Mouse (Mus musculus): ENCODE results near the gene Fads6. TPM values are rescaled to one million over a fixed set of nuclear protein-coding genes. Genes with fewer than 3 reads are reported as not detected.

Gene Fads6
- polyA plus RNA-seq, 1 experiment from 2014 or later, result 0.43 TPM

GRCm38 (mm10) chr11:115246386-115246785 is 51.1 kb downstream of the Fads6 start:
- WGBS, result 72% methylated on average over 8 of the region's 8 CpGs
- Histone ChIP-seq H3K27me3 (peaks cover 52% of the 10 kb centered on the region), H3K4me3 (replicated peaks) (no peak overlapping the region), H3K9ac (replicated peaks) (no peak overlapping the region), H3K9me3 (no peaks in the 10 kb centered on the region), H3K27ac (no peak overlapping the region), H3K4me2 (replicated peaks) (no peak overlapping the region), H3K4me1 (replicated peaks) (peaks cover 56% of the 10 kb centered on the region), H3K36me3 (peaks cover 26% of the 10 kb centered on the region)
- no peak for ATAC-seq

- no peaks in the 10 kb centered on the region for H3K9me3 ChIP-seq
- peaks cover 26% of the 10 kb centered on the region for H3K36me3 ChIP-seq
- no peak for ATAC-seq
- peaks cover 37% of the 10 kb centered on the region for H3K27me3 ChIP-seq
- no peak overlapping the region for H3K4me3 ChIP-seq (replicated peaks)
- WGBS, result 86% methylated on average over 8 of the region's 8 CpGs
- H3K4me1 ChIP-seq (replicated peaks), result peaks cover 47% of the 10 kb centered on the region
- H3K27ac ChIP-seq, result no peak overlapping the region
- no peak overlapping the region for H3K4me2 ChIP-seq (replicated peaks)
- no peak overlapping the region for H3K9ac ChIP-seq (replicated peaks)
These were observed 52.6 kb downstream of the Fads6 start for GRCm38 (mm10) chr11:115244840-115245239.

GRCm38 (mm10) chr11:115243783-115244182 is 53.7 kb downstream of the Fads6 start:
- ATAC-seq, result no peak
- WGBS, result 91% methylated on average over 12 of the region's 12 CpGs

GRCm38 (mm10) chr11:115242746-115243145 is 54.7 kb downstream of the Fads6 start:
- Histone ChIP-seq H3K9ac (replicated peaks) (no peak overlapping the region), H3K36me3 (peaks cover 26% of the 10 kb centered on the region), H3K27me3 (peaks cover 16% of the 10 kb centered on the region), H3K9me3 (no peaks in the 10 kb centered on the region), H3K4me3 (replicated peaks) (no peak overlapping the region), H3K4me1 (replicated peaks) (peaks cover 41% of the 10 kb centered on the region), H3K27ac (no peak overlapping the region), H3K4me2 (replicated peaks) (no peak overlapping the region)
- WGBS, result 86% methylated on average over 3 of the region's 3 CpGs
- no peak for ATAC-seq

More at GRCm38 (mm10) chr11:115243783-115244182, 53.7 kb downstream of the Fads6 start:
- H3K9me3 ChIP-seq, result no peaks in the 10 kb centered on the region
- no peak overlapping the region for H3K27ac ChIP-seq
- H3K9ac ChIP-seq (replicated peaks), result no peak overlapping the region
- H3K36me3 ChIP-seq, result peaks cover 26% of the 10 kb centered on the region
- H3K4me1 ChIP-seq (replicated peaks), result peaks cover 44% of the 10 kb centered on the region
- H3K27me3 ChIP-seq, result peaks cover 27% of the 10 kb centered on the region
- no peak overlapping the region for H3K4me2 ChIP-seq (replicated peaks)
- H3K4me3 ChIP-seq (replicated peaks), result no peak overlapping the region

- H3K36me3 ChIP-seq, result peaks cover 26% of the 10 kb centered on the region
- peaks cover 6% of the 10 kb centered on the region for H3K27me3 ChIP-seq
- no peak overlapping the region for H3K4me3 ChIP-seq (replicated peaks)
- H3K4me1 ChIP-seq (replicated peaks), result peaks cover 31% of the 10 kb centered on the region
- ATAC-seq, result no peak
- WGBS, result 84% methylated on average over 11 of the region's 11 CpGs
- 0 out of 2 replicates have a peak overlapping the region, but pooled peaks have one; percentile 6 for H3K9ac ChIP-seq (replicated peaks)
- H3K9me3 ChIP-seq, result no peaks in the 10 kb centered on the region
- no peak overlapping the region for H3K4me2 ChIP-seq (replicated peaks)
- peak overlapping the region; percentile 39; the same call in 1 of the 2 replicates for H3K27ac ChIP-seq
These were observed 56.1 kb downstream of the Fads6 start for GRCm38 (mm10) chr11:115241402-115241801.

GRCm38 (mm10) chr11:115236570-115236969 is 60.9 kb downstream of the Fads6 start:
- ATAC-seq, result no peak
- H3K27ac ChIP-seq, result no peak overlapping the region
- WGBS, result 67% methylated on average over 5 of the region's 5 CpGs

GRCm38 (mm10) chr11:115234320-115235044 is 63.0 kb downstream of the Fads6 start:
- peaks cover 67% of the 10 kb centered on the region for H3K4me1 ChIP-seq (replicated peaks)
- H3K27ac ChIP-seq, result no peak overlapping the region; the same call in 1 of the 2 replicates
- H3K36me3 ChIP-seq, result no peaks in the 10 kb centered on the region
- H3K4me2 ChIP-seq (replicated peaks), result no peak overlapping the region
- no peak overlapping the region for H3K4me3 ChIP-seq (replicated peaks)
- H3K9ac ChIP-seq (replicated peaks), result no peak overlapping the region
- no peaks in the 10 kb centered on the region for H3K27me3 ChIP-seq
- no peaks in the 10 kb centered on the region for H3K9me3 ChIP-seq
- WGBS, result 70% methylated on average over 15 of the region's 15 CpGs
- peak; percentile 25; the same call in 1 of the 2 replicates for ATAC-seq

More at GRCm38 (mm10) chr11:115236570-115236969, 60.9 kb downstream of the Fads6 start:
- Histone ChIP-seq H3K9me3 (no peaks in the 10 kb centered on the region), H3K27me3 (no peaks in the 10 kb centered on the region), H3K4me1 (replicated peaks) (peaks cover 57% of the 10 kb centered on the region), H3K36me3 (no peaks in the 10 kb centered on the region), H3K9ac (replicated peaks) (no peak overlapping the region), H3K4me3 (replicated peaks) (no peak overlapping the region), H3K4me2 (replicated peaks) (no peak overlapping the region)

GRCm38 (mm10) chr11:115233526-115234290 is 63.8 kb downstream of the Fads6 start:
- peaks cover 70% of the 10 kb centered on the region for H3K4me1 ChIP-seq (replicated peaks)
- ATAC-seq, result peak; percentile 52

GRCm38 (mm10) chr11:115232889-115233288 is 64.6 kb downstream of the Fads6 start:
- no peak overlapping the region for H3K9ac ChIP-seq (replicated peaks)
- no peaks in the 10 kb centered on the region for H3K9me3 ChIP-seq
- peaks cover 73% of the 10 kb centered on the region for H3K4me1 ChIP-seq (replicated peaks)
- no peak overlapping the region for H3K4me2 ChIP-seq (replicated peaks)
- H3K27ac ChIP-seq, result no peak overlapping the region; the same call in 1 of the 2 replicates
- H3K27me3 ChIP-seq, result no peaks in the 10 kb centered on the region
- 68% methylated on average over 5 of the region's 5 CpGs for WGBS
- no peak for ATAC-seq
- no peak overlapping the region for H3K4me3 ChIP-seq (replicated peaks)
- no peaks in the 10 kb centered on the region for H3K36me3 ChIP-seq

More at GRCm38 (mm10) chr11:115233526-115234290, 63.8 kb downstream of the Fads6 start:
- no peak overlapping the region for H3K4me3 ChIP-seq (replicated peaks)
- no peaks in the 10 kb centered on the region for H3K9me3 ChIP-seq
- H3K36me3 ChIP-seq, result no peaks in the 10 kb centered on the region
- no peaks in the 10 kb centered on the region for H3K27me3 ChIP-seq
- H3K27ac ChIP-seq, result peak overlapping the region; percentile 45; the same call in 1 of the 2 replicates
- 24% methylated on average over 20 of the region's 20 CpGs for WGBS
- H3K9ac ChIP-seq (replicated peaks), result no peak overlapping the region
- H3K4me2 ChIP-seq (replicated peaks), result no peak overlapping the region

GRCm38 (mm10) chr11:115231924-115232323 is 65.5 kb downstream of the Fads6 start:
- Histone ChIP-seq H3K36me3 (no peaks in the 10 kb centered on the region), H3K4me2 (replicated peaks) (no peak overlapping the region), H3K4me3 (replicated peaks) (no peak overlapping the region), H3K27ac (peak overlapping the region; percentile 26; the same call in 1 of the 2 replicates), H3K4me1 (replicated peaks) (peaks cover 83% of the 10 kb centered on the region), H3K9me3 (no peaks in the 10 kb centered on the region), H3K9ac (replicated peaks) (no peak overlapping the region), H3K27me3 (no peaks in the 10 kb centered on the region)
- 32% methylated on average over 9 of the region's 9 CpGs for WGBS
- no peak for ATAC-seq

GRCm38 (mm10) chr11:115231168-115231915 is 66.1 kb downstream of the Fads6 start:
- 53% methylated on average over 14 of the region's 14 CpGs for WGBS
- H3K4me2 ChIP-seq (replicated peaks), result no peak overlapping the region
- no peak for ATAC-seq
- H3K36me3 ChIP-seq, result no peaks in the 10 kb centered on the region
- peak overlapping the region; percentile 26; the same call in 1 of the 2 replicates for H3K27ac ChIP-seq
- H3K27me3 ChIP-seq, result no peaks in the 10 kb centered on the region
- peaks cover 85% of the 10 kb centered on the region for H3K4me1 ChIP-seq (replicated peaks)
- H3K9ac ChIP-seq (replicated peaks), result no peak overlapping the region
- H3K4me3 ChIP-seq (replicated peaks), result no peak overlapping the region
- no peaks in the 10 kb centered on the region for H3K9me3 ChIP-seq
